Mouse (Mus musculus) cerebellum, adult 9-11 months (tissue): ENCODE data around the gene 2010300C02Rik.

Experiments
- DNase-seq: peaks from one replicate; pipeline ENCODE4 v3.0.0; 2022

Gene 2010300C02Rik

DNA sequence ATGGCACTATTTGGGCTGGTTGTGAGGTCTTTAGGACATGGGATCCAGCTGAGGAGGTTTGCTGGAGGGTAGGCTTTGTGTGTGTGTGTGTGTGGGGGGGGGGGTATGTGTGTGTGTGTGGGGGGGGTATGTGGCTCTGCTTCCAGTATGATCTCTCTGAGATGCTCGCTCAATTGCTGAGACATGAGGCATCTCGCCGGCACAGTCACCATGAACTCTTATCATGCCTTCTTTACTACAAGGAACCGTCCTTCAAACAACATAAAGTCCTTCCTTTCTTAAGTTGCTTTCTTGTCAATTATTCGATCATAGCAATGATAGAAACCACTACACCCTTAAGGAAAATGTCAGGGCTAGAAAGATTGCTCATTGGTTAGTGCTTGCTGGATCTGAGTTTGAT lies 8.8 kb downstream of the 2010300C02Rik start:
- DNase-seq = no peak

DNA sequence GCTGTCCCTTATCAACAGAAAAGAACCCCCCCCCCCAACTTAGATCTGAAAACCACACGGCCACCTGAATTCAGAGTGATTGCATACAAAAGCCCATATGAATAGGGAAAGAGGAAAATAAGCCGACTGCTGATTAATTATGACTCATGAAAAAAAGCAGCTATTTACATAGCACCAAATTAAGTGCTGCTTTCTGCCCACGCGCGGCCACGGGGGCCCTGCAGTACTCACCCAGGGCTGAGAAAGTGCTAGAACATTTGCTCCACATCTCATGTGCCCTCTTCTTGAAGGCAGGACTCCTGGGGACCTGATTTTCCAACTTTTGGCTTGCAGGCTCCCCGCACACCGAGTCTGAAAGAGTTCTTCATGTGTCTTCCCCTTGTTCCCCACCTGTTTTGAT lies 10.1 kb downstream of the 2010300C02Rik start:
- no peak for DNase-seq

- no peak for DNase-seq
Observed at GRCm38 (mm10) chr1:37708270-37708955, 11.5 kb downstream of the 2010300C02Rik start.

- no peak for DNase-seq
Observed at GRCm38 (mm10) chr1:37702326-37702725, 17.6 kb downstream of the 2010300C02Rik start.

- DNase-seq = no peak
Observed at GRCm38 (mm10) chr1:37698852-37699439, 20.9 kb downstream of the 2010300C02Rik start.

- no peak for DNase-seq
Observed at GRCm38 (mm10) chr1:37698186-37698839, 21.6 kb downstream of the 2010300C02Rik start.

GRCm38 (mm10) chr1:37696918-37697317 lies 23.0 kb downstream of the 2010300C02Rik start:
- peak; percentile 64 for DNase-seq

DNA sequence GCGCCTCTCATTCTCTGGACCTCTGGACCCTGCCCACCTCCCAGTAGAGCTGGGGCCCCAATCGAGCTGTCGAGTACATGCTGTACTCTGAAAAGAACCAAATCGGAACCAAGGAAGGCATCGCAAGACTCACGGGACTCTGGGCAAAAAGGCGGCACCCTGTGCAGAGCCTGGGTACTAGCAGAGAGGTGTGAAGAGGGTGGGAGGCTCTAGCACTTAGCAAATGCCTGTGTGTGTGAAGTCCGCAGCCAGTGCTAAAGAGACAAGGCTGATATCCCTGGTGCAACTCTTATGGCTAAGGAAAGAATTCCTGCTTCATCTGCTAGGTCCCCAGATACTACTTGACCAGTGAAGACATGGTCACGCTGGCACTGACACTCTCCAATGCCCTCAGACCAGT lies 24.2 kb downstream of the 2010300C02Rik start:
- DNase-seq = no peak

DNA sequence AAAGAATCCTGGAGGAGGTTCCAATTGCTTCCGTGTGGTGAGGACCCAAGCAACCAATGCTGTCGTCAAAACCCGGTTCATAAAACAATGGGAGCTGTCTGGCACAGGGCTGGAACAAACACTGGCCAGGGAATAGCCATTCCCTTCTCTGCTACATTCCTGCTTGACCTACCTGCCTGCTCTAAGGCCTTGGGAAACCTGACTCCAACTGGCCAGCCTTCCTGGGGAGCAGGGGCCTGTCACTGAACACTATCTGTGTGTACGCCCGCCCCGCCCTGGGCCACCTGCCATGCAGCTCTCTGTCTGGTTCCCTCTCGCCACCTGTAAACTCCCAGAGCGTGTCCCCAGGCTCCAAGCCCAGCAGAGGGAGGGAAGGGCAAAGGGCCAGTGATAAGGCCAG lies 25.5 kb downstream of the 2010300C02Rik start:
- DNase-seq = peak; percentile 87

- DNase-seq = no peak
Observed at GRCm38 (mm10) chr1:37691179-37691578, 28.7 kb downstream of the 2010300C02Rik start.

DNA sequence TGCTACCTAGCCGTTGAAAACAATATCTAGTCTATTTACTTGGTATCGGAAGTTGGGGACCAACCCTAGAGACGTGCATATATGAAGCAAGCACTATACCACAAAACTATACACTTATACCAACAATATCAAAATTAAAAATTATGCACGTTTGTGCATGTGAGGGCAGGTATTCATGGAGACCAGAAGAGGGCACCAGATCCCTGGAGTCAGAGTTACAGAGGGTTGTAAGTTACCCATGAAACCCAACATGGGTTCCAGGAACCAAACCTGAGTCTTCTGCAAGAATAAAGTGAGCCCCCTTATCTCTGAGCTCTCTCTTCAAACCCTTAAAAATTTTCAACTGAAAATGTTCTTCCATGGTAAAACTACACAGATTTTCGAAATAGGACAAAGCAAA lies 29.2 kb downstream of the 2010300C02Rik start:
- no peak for DNase-seq

GRCm38 (mm10) chr1:37689730-37690129 lies 30.2 kb downstream of the 2010300C02Rik start:
- DNase-seq = no peak

DNA sequence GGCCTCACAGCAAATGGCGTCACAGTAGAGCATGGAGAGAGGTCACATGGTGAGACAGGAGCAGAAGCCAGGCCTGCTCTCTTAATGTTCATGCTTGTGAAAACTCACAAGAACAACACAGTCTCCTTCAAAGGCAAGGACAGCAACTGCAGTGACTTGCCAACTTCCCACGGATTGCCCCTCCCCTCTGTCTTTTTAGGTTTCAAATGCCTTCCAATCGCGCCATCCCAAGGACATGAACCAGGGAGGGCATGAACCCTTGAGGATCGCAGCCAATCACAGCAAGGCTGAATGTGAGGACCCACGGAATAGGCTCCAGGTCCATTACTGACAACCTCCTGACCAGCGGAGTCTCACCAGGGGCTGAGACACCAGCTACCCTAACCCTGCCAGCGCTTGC lies 31.5 kb downstream of the 2010300C02Rik start:
- no peak for DNase-seq

DNA sequence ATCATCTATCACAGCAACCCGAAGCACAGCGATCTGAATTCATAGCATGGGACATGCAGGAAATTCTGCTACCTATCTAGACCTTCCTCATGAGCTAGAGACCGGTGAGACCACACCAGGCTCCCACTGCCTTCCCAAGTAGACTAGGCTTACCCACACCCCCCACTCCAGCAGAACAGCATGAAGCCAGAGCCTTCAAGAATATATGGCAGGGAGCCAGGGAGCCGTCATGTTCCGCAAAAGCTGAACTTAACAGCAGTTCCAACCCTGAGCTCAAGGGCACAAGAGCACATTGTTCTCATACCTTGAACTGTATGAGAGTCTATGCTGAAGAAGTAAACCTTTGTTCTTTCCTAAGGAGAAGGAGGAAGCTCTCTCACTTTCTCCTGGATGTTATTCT lies 32.4 kb downstream of the 2010300C02Rik start:
- peak; percentile 57 for DNase-seq

DNA sequence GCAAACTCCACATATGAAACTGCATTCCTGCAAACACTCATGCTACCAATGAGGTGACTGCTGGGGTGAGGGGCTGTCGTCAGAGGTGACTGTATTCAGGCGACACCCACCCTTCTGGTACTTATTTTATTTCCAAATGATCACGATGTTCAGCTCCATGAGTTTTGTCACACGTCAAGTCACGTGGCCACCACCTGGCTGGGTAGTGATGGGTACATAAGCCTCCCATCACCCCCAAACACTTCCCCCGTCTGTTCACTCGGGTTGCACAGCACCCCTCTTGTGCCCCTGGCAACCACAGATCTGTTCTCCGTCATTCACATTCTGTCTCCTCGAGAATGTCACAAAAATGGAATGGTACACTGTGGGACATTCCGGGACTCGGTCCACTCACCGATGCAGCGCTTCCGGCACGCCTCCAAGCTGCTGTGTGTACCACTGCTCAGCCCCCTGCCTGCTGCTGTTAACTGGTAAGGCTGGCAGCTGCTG lies 32.9 kb downstream of the 2010300C02Rik start:
- peak; percentile 70 for DNase-seq

- DNase-seq = peak; percentile 84
Observed at GRCm38 (mm10) chr1:37678327-37679123, 41.4 kb downstream of the 2010300C02Rik start.

DNA sequence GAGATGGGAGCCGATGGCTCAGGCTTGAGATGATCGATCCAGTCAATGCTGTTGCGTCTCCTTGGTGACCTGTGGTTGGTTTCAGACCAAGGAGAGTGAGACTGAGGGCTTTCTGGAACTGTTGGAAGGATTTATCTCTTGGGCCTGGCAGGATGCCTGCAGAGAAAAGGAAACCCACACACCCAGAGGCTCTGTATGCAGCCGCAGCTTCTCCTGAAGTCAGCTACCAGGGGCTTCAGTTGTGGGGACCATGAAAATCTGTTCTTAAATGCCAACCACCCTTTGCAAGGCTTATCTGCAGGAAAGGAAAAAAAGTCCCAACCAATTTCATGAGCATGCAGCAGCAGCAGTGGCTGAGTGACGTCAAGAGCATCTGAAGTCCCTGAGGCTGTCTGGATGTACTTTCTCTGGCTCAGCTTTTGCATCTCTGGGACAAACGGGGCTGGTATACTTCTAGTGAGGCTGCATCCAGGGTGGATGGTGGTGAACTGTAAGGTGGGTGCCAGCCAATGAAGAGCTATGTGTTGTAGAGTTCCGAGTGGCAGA lies 42.8 kb downstream of the 2010300C02Rik start:
- DNase-seq = no peak

DNA sequence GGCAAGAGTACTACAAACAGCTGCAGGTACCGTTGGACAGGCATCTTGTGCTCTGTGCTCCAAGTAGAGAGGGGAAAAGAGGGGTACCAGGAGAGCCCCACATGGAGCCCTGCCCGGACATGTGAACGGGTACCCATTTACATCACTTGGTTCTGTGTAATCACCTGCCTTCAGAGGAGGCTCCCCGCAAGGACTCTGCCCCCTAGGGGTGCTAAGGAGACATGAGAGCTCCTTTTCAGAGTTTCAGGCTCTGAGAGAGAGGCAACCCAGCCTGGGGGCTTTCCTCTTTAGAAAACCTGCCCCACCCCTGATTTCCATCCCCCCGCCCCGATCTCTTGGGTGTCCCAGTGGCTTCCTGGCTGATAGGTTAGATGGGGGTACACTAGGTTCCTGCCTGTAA lies 44.4 kb downstream of the 2010300C02Rik start:
- no peak for DNase-seq

GRCm38 (mm10) chr1:37674266-37674665 lies 45.6 kb downstream of the 2010300C02Rik start:
- DNase-seq = no peak

DNA sequence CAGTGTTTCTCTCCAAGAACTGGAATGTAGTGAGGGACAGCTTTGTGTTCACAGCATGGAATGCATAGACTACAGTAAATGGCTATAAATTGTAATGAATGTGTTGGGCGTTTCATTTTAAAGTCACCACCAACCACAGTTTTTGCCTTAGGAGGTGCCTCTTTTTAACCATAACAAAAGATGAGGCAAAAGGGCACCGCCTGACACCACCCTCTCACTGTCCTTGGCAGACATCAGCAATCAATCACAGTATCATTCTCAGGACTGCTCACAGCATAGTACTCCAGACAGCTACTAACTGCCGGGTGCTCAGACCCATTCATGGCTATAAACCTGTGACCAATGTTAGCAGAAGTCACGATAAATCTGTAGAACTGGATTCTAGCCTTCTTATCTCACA lies 48.6 kb downstream of the 2010300C02Rik start:
- DNase-seq = no peak

DNA sequence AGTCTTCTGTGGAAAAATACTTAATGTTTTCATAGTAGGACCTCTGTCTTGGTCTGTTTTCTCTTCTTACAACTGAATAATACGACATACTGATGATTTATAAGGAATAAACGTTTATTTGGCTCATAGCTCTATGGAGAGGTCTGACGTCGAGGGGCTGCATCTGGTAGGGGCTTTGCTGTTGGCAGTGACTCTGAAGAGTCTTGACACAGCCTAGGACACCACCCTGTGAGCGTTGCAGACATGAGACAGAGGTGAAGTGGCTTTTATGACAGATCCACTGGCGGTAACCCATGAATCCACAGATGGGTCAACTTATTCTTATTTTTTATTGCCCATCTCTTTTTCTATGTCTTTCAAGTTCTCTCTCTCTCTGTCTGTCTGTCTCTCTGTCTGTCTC lies 52.5 kb downstream of the 2010300C02Rik start:
- DNase-seq = no peak

DNA sequence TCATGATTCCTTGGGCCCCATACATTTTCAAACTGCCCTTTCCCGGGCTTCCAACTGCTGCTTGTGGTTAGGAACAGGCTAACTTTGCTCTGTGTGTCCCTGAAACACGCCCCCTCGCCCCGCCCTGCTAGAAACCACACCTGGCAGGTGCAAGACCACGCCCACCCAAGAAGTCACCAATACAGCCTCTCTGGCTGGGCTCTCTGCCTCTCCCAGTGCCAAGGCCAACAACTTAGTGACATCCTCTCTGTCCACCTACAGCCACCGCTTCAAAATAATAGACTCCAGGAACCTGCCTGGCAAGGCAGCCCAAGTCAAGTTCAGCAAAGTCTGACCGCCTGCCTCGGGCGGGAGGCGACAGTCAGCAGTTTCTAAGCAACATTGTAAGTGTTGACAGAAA lies 53.3 kb downstream of the 2010300C02Rik start:
- DNase-seq = no peak
